Mouse (Mus musculus) intestine, embryonic 14.5 days (tissue): ENCODE measurements around the gene Tars2. TPM values are rescaled to one million over a fixed set of nuclear protein-coding genes. Genes with fewer than 3 reads are reported as not detected.

Source experiments
- ATAC-seq: fragments of 200-750 bp; cut with Nextera tagmentation; replicated peaks from 2 replicates; pipeline ENCODE4 v1.8.0; 2017; ENCODE audit warnings: low read depth, moderate number of reproducible peaks, moderate TSS enrichment, moderate library complexity; ENCODE audit not compliant: low FRiP score, low TSS enrichment
- DNase-seq: peaks from one replicate; pipeline ENCODE4 v3.0.0-alpha.2; 2018; ENCODE audit warnings: low spot score
- H3K27ac ChIP-seq: fragments of 300-500 bp; sonication (generic); 2 replicates; pipeline ENCODE4 v1.5.1; 2014; ENCODE audit warnings: low read depth, mild to moderate bottlenecking, control low read depth
- H3K27me3 ChIP-seq: fragments of 300-500 bp; sonication (generic); replicated peaks from 2 replicates; pipeline ENCODE4 v1.6.1; 2014; ENCODE audit warnings: low read length, control low read depth; ENCODE audit not compliant: control insufficient read depth, insufficient read depth
- H3K36me3 ChIP-seq: fragments of 300-500 bp; sonication (generic); 2 replicates; pipeline ENCODE4 v1.6.1; 2014; ENCODE audit warnings: low read length, control low read depth; ENCODE audit not compliant: control insufficient read depth, insufficient read depth
- H3K4me1 ChIP-seq: fragments of 300-500 bp; sonication (generic); replicated peaks from 2 replicates; pipeline ENCODE4 v1.6.1; 2014; ENCODE audit warnings: low read length, control low read depth, mixed read lengths; ENCODE audit not compliant: control insufficient read depth, insufficient read depth
- H3K4me2 ChIP-seq: fragments of 300-500 bp; sonication (generic); 2 replicates; pipeline ENCODE4 v1.6.1; 2014; ENCODE audit warnings: low read length
- H3K4me3 ChIP-seq: fragments of 300-500 bp; sonication (generic); 2 replicates; pipeline ENCODE4 v1.5.1; 2014; ENCODE audit warnings: low read depth, low read length, control low read depth, mixed read lengths
- H3K9ac ChIP-seq: fragments of 300-500 bp; sonication (generic); 2 replicates; pipeline ENCODE4 v1.6.1; 2014; ENCODE audit warnings: mild to moderate bottlenecking, low read length
- H3K9me3 ChIP-seq: fragments of 300-500 bp; sonication (generic); 2 replicates; pipeline ENCODE4 v1.6.1; 2016; ENCODE audit warnings: low read length, control low read depth; ENCODE audit not compliant: control insufficient read depth
- WGBS: fragments of 180-500 bp; shearing (Covaris S2); extraction: QIAGEN DNeasy Blood & Tissue Kit; methylation state at CpG from one replicate; pipeline ENCODE4 v1.1.7; 2014; 5-methylcytosine and 5-hydroxymethylcytosine counted together
- polyA plus RNA-seq: library from polyadenylated mRNA; unstranded; fragments of >200 nt; fragmentation: Nextera tagmentation; extraction: Ambion mirVana; gene quantifications from 2 replicates; pipeline ENCODE4 v1.2.1, GENCODE M21; 2014

Tars2 gene
- polyA plus RNA-seq, 1 experiment from 2014 or later = 55.4 TPM

GRCm38 (mm10) chr3:95732297-95732696 lies 27.7 kb downstream of the Tars2 start:
- no peak overlapping the region for H3K4me2 ChIP-seq
- no peaks in the 10 kb centered on the region for H3K9me3 ChIP-seq
- no peak overlapping the region for H3K4me3 ChIP-seq
- whole genome bisulfite sequencing = 94% methylated on average over 9 of the region's 9 CpGs
- H3K27ac ChIP-seq = no peak overlapping the region
- H3K9ac ChIP-seq = no peak overlapping the region
- 0 out of 2 replicates have a peak, but pooled peaks cover 9% of the 10 kb centered on the region for H3K36me3 ChIP-seq
- H3K4me1 ChIP-seq = no peaks in the 10 kb centered on the region
- no peak for DNase-seq
- H3K27me3 ChIP-seq = no peaks in the 10 kb centered on the region
- ATAC-seq = no peak

- DNase-seq (no peak), ATAC-seq (no peak)
- H3K27ac ChIP-seq = no peak overlapping the region
- no peak overlapping the region for H3K9ac ChIP-seq
- no peak overlapping the region for H3K4me3 ChIP-seq
- no peaks in the 10 kb centered on the region for H3K27me3 ChIP-seq
- 85% methylated on average over 4 of the region's 4 CpGs for WGBS
- H3K9me3 ChIP-seq = no peaks in the 10 kb centered on the region
- H3K36me3 ChIP-seq = 0 out of 2 replicates have a peak, but pooled peaks cover 9% of the 10 kb centered on the region
- no peaks in the 10 kb centered on the region for H3K4me1 ChIP-seq
- H3K4me2 ChIP-seq = no peak overlapping the region
These were observed 28.2 kb downstream of the Tars2 start for GRCm38 (mm10) chr3:95731802-95732201.

- Histone ChIP-seq H3K4me2 (no peak overlapping the region), H3K36me3 (0 out of 2 replicates have a peak, but pooled peaks cover 3% of the 10 kb centered on the region), H3K4me3 (no peak overlapping the region), H3K9ac (no peak overlapping the region), H3K27ac (no peak overlapping the region), H3K4me1 (no peaks in the 10 kb centered on the region), H3K27me3 (no peaks in the 10 kb centered on the region), H3K9me3 (no peaks in the 10 kb centered on the region)
- DNase-seq (no peak), ATAC-seq (no peak)
- 70% methylated on average over 7 of the region's 7 CpGs for WGBS
These were observed 29.6 kb downstream of the Tars2 start for GRCm38 (mm10) chr3:95730431-95730830.

- H3K36me3 ChIP-seq = no peaks in the 10 kb centered on the region
- ATAC-seq (no peak), DNase-seq (no peak)
- H3K9ac ChIP-seq = no peak overlapping the region
- WGBS = 77% methylated on average over 2 of the region's 2 CpGs
- no peak overlapping the region for H3K4me2 ChIP-seq
- H3K4me1 ChIP-seq = no peaks in the 10 kb centered on the region
- no peak overlapping the region for H3K4me3 ChIP-seq
- no peaks in the 10 kb centered on the region for H3K9me3 ChIP-seq
- H3K27me3 ChIP-seq = no peaks in the 10 kb centered on the region
- no peak overlapping the region for H3K27ac ChIP-seq
These were observed 31.1 kb downstream of the Tars2 start for GRCm38 (mm10) chr3:95728906-95729305.

- ATAC-seq = no peak
- H3K36me3 ChIP-seq = no peaks in the 10 kb centered on the region
- no peaks in the 10 kb centered on the region for H3K27me3 ChIP-seq
These were observed 33.2 kb downstream of the Tars2 start for GRCm38 (mm10) chr3:95726696-95727358.

GRCm38 (mm10) chr3:95725863-95726262 lies 34.1 kb downstream of the Tars2 start:
- ATAC-seq (no peak), DNase-seq (no peak)
- Histone ChIP-seq H3K27ac (no peak overlapping the region), H3K4me1 (no peaks in the 10 kb centered on the region), H3K4me2 (no peak overlapping the region), H3K36me3 (no peaks in the 10 kb centered on the region), H3K9me3 (no peaks in the 10 kb centered on the region), H3K9ac (no peak overlapping the region), H3K27me3 (no peaks in the 10 kb centered on the region), H3K4me3 (no peak overlapping the region)
- 82% methylated on average over 7 of the region's 7 CpGs for WGBS

More at GRCm38 (mm10) chr3:95726696-95727358, 33.2 kb downstream of the Tars2 start:
- Histone ChIP-seq H3K4me2 (no peak overlapping the region), H3K9ac (no peak overlapping the region), H3K27ac (no peak overlapping the region), H3K4me3 (no peak overlapping the region), H3K4me1 (no peaks in the 10 kb centered on the region), H3K9me3 (no peaks in the 10 kb centered on the region)
- DNase-seq = no peak
- WGBS = 55% methylated on average over 7 of the region's 7 CpGs

GRCm38 (mm10) chr3:95722386-95722785 lies 37.6 kb downstream of the Tars2 start:
- Histone ChIP-seq H3K27ac (no peak overlapping the region), H3K27me3 (no peaks in the 10 kb centered on the region), H3K36me3 (no peaks in the 10 kb centered on the region), H3K4me1 (no peaks in the 10 kb centered on the region), H3K4me3 (no peak overlapping the region), H3K4me2 (no peak overlapping the region), H3K9me3 (no peaks in the 10 kb centered on the region), H3K9ac (no peak overlapping the region)
- WGBS = 69% methylated on average over 3 of the region's 3 CpGs
- DNase-seq (no peak), ATAC-seq (no peak)

GRCm38 (mm10) chr3:95718153-95718552 lies 41.9 kb downstream of the Tars2 start:
- H3K27me3 ChIP-seq = no peaks in the 10 kb centered on the region
- no peaks in the 10 kb centered on the region for H3K9me3 ChIP-seq
- no peak overlapping the region for H3K27ac ChIP-seq
- 65% methylated on average over 2 of the region's 2 CpGs for WGBS
- no peak overlapping the region for H3K4me3 ChIP-seq
- no peak overlapping the region for H3K4me2 ChIP-seq
- H3K36me3 ChIP-seq = no peaks in the 10 kb centered on the region
- no peak for ATAC-seq
- H3K9ac ChIP-seq = no peak overlapping the region
- no peak for DNase-seq
- H3K4me1 ChIP-seq = no peaks in the 10 kb centered on the region

GRCm38 (mm10) chr3:95716075-95716474 lies 43.9 kb downstream of the Tars2 start:
- no peak overlapping the region for H3K4me2 ChIP-seq
- no peaks in the 10 kb centered on the region for H3K4me1 ChIP-seq
- no peak overlapping the region for H3K9ac ChIP-seq
- 65% methylated on average over 1 of the region's 1 CpGs for WGBS
- DNase-seq (no peak), ATAC-seq (no peak)
- no peak overlapping the region for H3K27ac ChIP-seq
- no peaks in the 10 kb centered on the region for H3K27me3 ChIP-seq
- no peaks in the 10 kb centered on the region for H3K9me3 ChIP-seq
- H3K4me3 ChIP-seq = no peak overlapping the region
- no peaks in the 10 kb centered on the region for H3K36me3 ChIP-seq
